Mouse (Mus musculus) limb, embryonic 11.5 days (tissue): ENCODE results near the gene Tbc1d16. TPM values are rescaled to one million over a fixed set of nuclear protein-coding genes. Genes with fewer than 3 reads are reported as not detected.
A peak's percentile ranks its signal among the peaks of the same experiment; 100 is the strongest.

Experiments used
- ATAC-seq: fragments of 200-750 bp; cut with Nextera tagmentation; 2 replicates; pipeline ENCODE4 v1.8.0; 2017; ENCODE audit warnings: low read depth; ENCODE audit not compliant: insufficient number of reproducible peaks, low FRiP score, low TSS enrichment
- DNase-seq: peaks from one replicate; pipeline ENCODE4 v3.0.0-alpha.2; 2015; ENCODE audit warnings: low spot score
- H3K27ac ChIP-seq: fragments of 300-500 bp; sonication (generic); replicated peaks from 2 replicates; pipeline ENCODE4 v1.5.1; 2014; ENCODE audit warnings: low read depth, mild to moderate bottlenecking, low read length
- H3K27me3 ChIP-seq: fragments of 300-500 bp; sonication (generic); 2 replicates; pipeline ENCODE4 v1.6.1; 2014; ENCODE audit warnings: mild to moderate bottlenecking, low read length, mixed read lengths; ENCODE audit not compliant: control insufficient read depth, insufficient read depth
- H3K36me3 ChIP-seq: fragments of 300-500 bp; sonication (generic); 2 replicates; pipeline ENCODE4 v1.6.1; 2014; ENCODE audit warnings: mild to moderate bottlenecking, low read length, moderate library complexity, mixed read lengths; ENCODE audit not compliant: control insufficient read depth, insufficient read depth
- H3K4me1 ChIP-seq: fragments of 300-500 bp; sonication (generic); 2 replicates; pipeline ENCODE4 v1.6.1; 2014; ENCODE audit warnings: low read length, mixed read lengths; ENCODE audit not compliant: control insufficient read depth, insufficient read depth
- H3K4me2 ChIP-seq: fragments of 300-500 bp; sonication (generic); 2 replicates; pipeline ENCODE4 v1.6.1; 2014; ENCODE audit warnings: low read depth, mild to moderate bottlenecking, moderate library complexity; ENCODE audit not compliant: severe bottlenecking
- H3K4me3 ChIP-seq: fragments of 300-500 bp; sonication (generic); 2 replicates; pipeline ENCODE4 v1.5.1; 2014; ENCODE audit warnings: low read depth, low read length
- H3K9ac ChIP-seq: fragments of 300-500 bp; sonication (generic); 2 replicates; pipeline ENCODE4 v1.6.1; 2014; ENCODE audit warnings: mild to moderate bottlenecking, low read length
- H3K9me3 ChIP-seq: fragments of 300-500 bp; sonication (generic); 2 replicates; pipeline ENCODE4 v1.6.1; 2016; ENCODE audit warnings: low read length; ENCODE audit not compliant: control insufficient read depth
- WGBS: fragments of 180-500 bp; shearing (Covaris S2); extraction: QIAGEN DNeasy Blood & Tissue Kit; methylation state at CpG from one replicate; pipeline ENCODE4 v1.1.7; 2014; 5-methylcytosine and 5-hydroxymethylcytosine counted together
- polyA plus RNA-seq: library from polyadenylated mRNA; unstranded; fragments of >200 nt; fragmentation: Nextera tagmentation; extraction: Ambion mirVana; gene quantifications from 2 replicates; pipeline ENCODE4 v1.2.1, GENCODE M21; 2014

The Tbc1d16 gene
- polyA plus RNA-seq, 1 experiment from 2014 or later = 10.8 TPM

DNA sequence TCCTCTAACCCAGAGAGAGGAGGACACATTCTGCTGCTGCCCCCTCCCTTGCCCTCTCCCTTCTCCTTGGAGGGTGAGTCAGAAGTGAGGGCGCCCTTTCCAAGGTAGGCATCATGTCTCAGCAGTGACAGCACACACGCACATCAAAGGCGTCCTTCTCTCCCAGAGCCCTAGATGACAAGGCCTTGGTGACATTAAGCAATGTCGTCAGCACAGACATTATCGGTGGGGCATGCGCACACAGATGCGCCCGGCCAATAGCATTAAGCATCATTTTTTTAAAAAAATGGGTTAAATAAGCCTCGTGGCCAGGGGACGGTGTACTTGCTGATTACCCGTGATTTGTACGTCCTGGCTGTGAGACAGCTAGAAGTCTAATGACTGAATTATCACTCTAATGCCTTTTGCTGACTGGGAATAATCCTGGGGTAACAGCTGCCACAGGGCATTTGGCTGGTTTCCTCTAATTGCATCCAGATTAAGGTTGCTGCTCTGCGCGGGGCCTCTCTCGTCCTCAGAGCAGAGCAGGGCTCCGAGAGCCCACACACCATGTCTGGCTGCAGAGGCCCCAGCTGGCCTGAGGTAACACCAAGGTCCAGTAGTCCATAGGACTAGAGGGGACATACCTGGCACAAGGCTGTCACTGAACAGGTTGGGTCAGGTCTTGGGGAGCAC is 83.4 kb downstream of the Tbc1d16 start:
- no peak for ATAC-seq
- no peaks in the 10 kb centered on the region for H3K9me3 ChIP-seq
- no peak overlapping the region for H3K27ac ChIP-seq
- peak; percentile 67 for DNase-seq
- peaks cover 17% of the 10 kb centered on the region for H3K4me1 ChIP-seq
- H3K4me2 ChIP-seq = no peak overlapping the region
- H3K9ac ChIP-seq = no peak overlapping the region
- 29% methylated on average over 16 of the region's 16 CpGs for WGBS
- no peaks in the 10 kb centered on the region for H3K27me3 ChIP-seq
- H3K4me3 ChIP-seq = no peak overlapping the region
- H3K36me3 ChIP-seq = 0 out of 2 replicates have a peak, but pooled peaks cover 2% of the 10 kb centered on the region

- 89% methylated on average over 16 of the region's 16 CpGs for WGBS
- no peak overlapping the region for H3K9ac ChIP-seq
- H3K4me3 ChIP-seq = no peak overlapping the region
- 0 out of 2 replicates have a peak, but pooled peaks cover 2% of the 10 kb centered on the region for H3K36me3 ChIP-seq
- ATAC-seq (no peak), DNase-seq (no peak)
- no peaks in the 10 kb centered on the region for H3K9me3 ChIP-seq
- no peaks in the 10 kb centered on the region for H3K27me3 ChIP-seq
- H3K4me1 ChIP-seq = peaks cover 17% of the 10 kb centered on the region
- no peak overlapping the region for H3K27ac ChIP-seq
- H3K4me2 ChIP-seq = no peak overlapping the region
Measured at GRCm38 (mm10) chr11:119143376-119144002, 84.8 kb downstream of the Tbc1d16 start.

- WGBS = 82% methylated on average over 8 of the region's 8 CpGs
- 0 out of 2 replicates have a peak, but pooled peaks cover under 1% of the 10 kb centered on the region for H3K36me3 ChIP-seq
- no peaks in the 10 kb centered on the region for H3K9me3 ChIP-seq
- H3K4me1 ChIP-seq = peaks cover 17% of the 10 kb centered on the region
- no peak overlapping the region for H3K4me2 ChIP-seq
- no peak overlapping the region for H3K27ac ChIP-seq
- no peaks in the 10 kb centered on the region for H3K27me3 ChIP-seq
- H3K9ac ChIP-seq = no peak overlapping the region
- ATAC-seq (no peak), DNase-seq (no peak)
- no peak overlapping the region for H3K4me3 ChIP-seq
Measured at GRCm38 (mm10) chr11:119142615-119143014, 85.7 kb downstream of the Tbc1d16 start.

DNA sequence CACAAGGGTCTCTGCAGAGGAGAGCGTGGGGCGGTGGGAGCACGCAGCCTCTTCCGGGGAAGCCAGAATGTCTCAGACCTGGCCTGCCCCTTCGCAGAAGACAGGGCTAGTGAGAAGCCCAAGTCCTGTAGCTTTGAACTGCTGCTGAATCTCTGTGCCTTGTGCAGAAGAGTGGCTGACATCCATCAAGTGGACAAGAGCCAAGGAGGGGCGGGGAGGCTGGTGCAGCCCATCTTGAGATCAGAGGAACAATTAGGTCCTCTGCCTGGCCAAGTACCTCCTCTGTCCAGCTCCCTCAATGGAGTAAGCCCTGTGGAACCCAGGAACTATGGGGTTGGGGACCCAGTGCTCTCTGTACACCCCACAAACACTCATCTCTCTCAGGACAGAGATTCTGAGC is 89.3 kb downstream of the Tbc1d16 start:
- Histone ChIP-seq H3K9ac (no peak overlapping the region), H3K4me2 (no peak overlapping the region), H3K4me1 (peaks cover 10% of the 10 kb centered on the region), H3K4me3 (no peak overlapping the region), H3K27ac (no peak overlapping the region), H3K36me3 (no peaks in the 10 kb centered on the region), H3K9me3 (no peaks in the 10 kb centered on the region), H3K27me3 (no peaks in the 10 kb centered on the region)
- 80% methylated on average over 6 of the region's 6 CpGs for WGBS
- ATAC-seq (no peak), DNase-seq (no peak)

DNA sequence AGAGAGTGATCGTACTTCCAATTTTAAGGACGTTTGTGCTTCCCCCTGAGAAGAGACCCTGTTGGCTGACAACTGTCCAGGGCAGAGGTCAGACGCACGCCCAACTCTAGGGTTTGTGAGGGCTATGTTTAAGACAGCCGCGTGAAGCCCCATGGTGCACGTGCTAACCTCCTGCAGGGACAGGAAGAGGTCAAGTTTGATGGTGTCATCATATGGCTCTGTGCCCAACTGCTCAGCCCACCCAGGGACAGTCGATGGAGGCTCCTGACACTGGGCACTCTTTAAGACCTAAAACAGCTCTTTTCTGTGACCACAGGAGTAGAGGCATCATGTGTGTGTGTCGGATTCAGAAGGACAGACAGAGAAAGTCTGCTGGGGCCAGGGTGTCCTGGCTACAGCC is 90.1 kb downstream of the Tbc1d16 start:
- no peak overlapping the region for H3K4me2 ChIP-seq
- peaks cover 11% of the 10 kb centered on the region for H3K4me1 ChIP-seq
- no peaks in the 10 kb centered on the region for H3K9me3 ChIP-seq
- H3K27ac ChIP-seq = no peak overlapping the region
- H3K27me3 ChIP-seq = no peaks in the 10 kb centered on the region
- H3K36me3 ChIP-seq = no peaks in the 10 kb centered on the region
- H3K4me3 ChIP-seq = no peak overlapping the region
- no peak for DNase-seq
- 81% methylated on average over 9 of the region's 9 CpGs for WGBS
- no peak overlapping the region for H3K9ac ChIP-seq
- ATAC-seq = no peak

GRCm38 (mm10) chr11:119134586-119134985 is 93.7 kb downstream of the Tbc1d16 start:
- 0 out of 2 replicates have a peak, but pooled peaks cover 2% of the 10 kb centered on the region for H3K27me3 ChIP-seq
- no peaks in the 10 kb centered on the region for H3K36me3 ChIP-seq
- ATAC-seq (no peak), DNase-seq (no peak)
- H3K4me3 ChIP-seq = no peak overlapping the region
- H3K9ac ChIP-seq = no peak overlapping the region
- H3K4me2 ChIP-seq = 0 out of 2 replicates have a peak overlapping the region, but pooled peaks have one; percentile 12
- no peaks in the 10 kb centered on the region for H3K9me3 ChIP-seq
- WGBS = 65% methylated on average over 17 of the region's 17 CpGs
- peaks cover 20% of the 10 kb centered on the region for H3K4me1 ChIP-seq
- H3K27ac ChIP-seq = no peak overlapping the region; the same call in none of the 2 replicates

DNA sequence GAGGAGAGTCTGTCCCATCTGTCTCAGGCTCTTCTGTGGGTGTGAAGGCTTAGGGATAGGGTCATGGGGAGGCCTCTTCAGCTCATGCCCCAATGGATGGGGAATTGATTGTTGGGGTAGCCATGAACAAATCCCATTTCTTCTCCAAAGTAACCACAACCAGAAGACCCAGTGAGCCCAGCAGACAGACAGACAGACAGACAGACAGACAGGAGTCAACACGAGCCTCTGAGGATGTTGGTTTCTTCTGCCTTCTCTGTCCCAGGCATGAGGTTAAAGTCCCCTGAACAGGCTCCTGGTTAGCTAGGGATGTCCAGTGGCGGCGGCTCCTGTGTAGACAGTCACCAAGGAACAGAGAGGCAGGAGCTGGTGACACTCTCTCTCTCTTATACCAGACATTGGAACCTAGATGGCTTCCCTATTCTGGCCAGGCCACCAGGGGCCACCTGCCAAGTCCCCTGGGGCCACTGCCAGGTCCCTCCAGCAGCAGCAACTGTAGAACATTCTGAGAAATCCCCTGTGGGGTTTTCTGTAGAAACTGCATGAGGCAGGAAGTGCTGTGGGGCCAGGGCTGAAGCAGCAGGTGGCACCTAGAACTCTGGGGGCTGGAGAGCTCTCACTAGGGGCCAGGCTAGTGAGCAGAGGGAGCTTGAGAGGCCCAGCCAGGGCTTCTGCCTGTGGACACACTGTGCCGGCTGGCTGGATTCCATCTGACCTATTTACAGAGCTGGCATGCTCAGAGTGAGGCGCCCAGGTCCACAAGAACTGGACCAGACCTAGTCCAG is 94.7 kb downstream of the Tbc1d16 start:
- Histone ChIP-seq H3K36me3 (no peaks in the 10 kb centered on the region), H3K9ac (no peak overlapping the region), H3K4me3 (no peak overlapping the region), H3K27me3 (peaks cover 6% of the 10 kb centered on the region; the same call in 1 of the 2 replicates), H3K4me2 (no peak overlapping the region), H3K9me3 (no peaks in the 10 kb centered on the region), H3K4me1 (peaks cover 29% of the 10 kb centered on the region), H3K27ac (no peak overlapping the region)
- ATAC-seq (no peak), DNase-seq (no peak)
- 79% methylated on average over 5 of the region's 5 CpGs for WGBS

- ATAC-seq = no peak
- Histone ChIP-seq H3K9ac (no peak overlapping the region), H3K4me2 (no peak overlapping the region), H3K27me3 (peaks cover 11% of the 10 kb centered on the region; the same call in 1 of the 2 replicates), H3K9me3 (no peaks in the 10 kb centered on the region), H3K27ac (no peak overlapping the region), H3K4me1 (peaks cover 40% of the 10 kb centered on the region), H3K36me3 (no peaks in the 10 kb centered on the region), H3K4me3 (no peak overlapping the region)
- whole genome bisulfite sequencing = 84% methylated on average over 14 of the region's 14 CpGs
- no peak for DNase-seq
Measured at GRCm38 (mm10) chr11:119132198-119133035, 95.9 kb downstream of the Tbc1d16 start.
